In genomic region chr13:114064069-114064468, GRCm38 (mm10) we compare ENCODE assay signal across 20 mouse cellular contexts.
DNase-seq lines count a peak whose midpoint lies in the region; ATAC-seq and TF ChIP-seq lines count a peak whose summit lies in the region.
"Had no signal": no experiment of that assay in that cellular context is flagged by ENCODE, and none has a peak within 500 bp of the region (broad histone marks: within the 10 kb centered on the region; RNA-seq: fewer than 3 reads in every experiment).

No protein-coding gene starts in this region.

- H3K27ac ChIP-seq in liver, adult 2 months (replicated peaks; ENCODE audit: insufficient read depth, low read depth, low read length), result 0 out of 2 replicates have a peak overlapping the region, but pooled peaks have one; percentile 18
- H3K27ac ChIP-seq in liver, embryonic 11.5 days (ENCODE audit: low read depth, low read length), result no peak overlapping the region
- H3K27ac ChIP-seq in hindbrain, embryonic 13.5 days, result no peak overlapping the region
- H3K27ac ChIP-seq: forebrain, embryonic 12.5 days; heart, embryonic 10.5 days; hindbrain, embryonic 12.5 days; hindbrain, postnatal 0 days had no signal

- WGBS in liver, adult 2 months, result 51% methylated on average over 9 of the region's 9 CpGs
- 88% methylated on average over 9 of the region's 9 CpGs for WGBS in liver, embryonic 11.5 days
- 82% methylated on average over 9 of the region's 9 CpGs for WGBS in hindbrain, embryonic 13.5 days

- no peaks in the 10 kb centered on the region for H3K9me3 ChIP-seq in liver, embryonic 11.5 days (ENCODE audit: control insufficient read depth, low read length)
- no peaks in the 10 kb centered on the region for H3K9me3 ChIP-seq in hindbrain, embryonic 13.5 days
- H3K9me3 ChIP-seq: forebrain, embryonic 12.5 days; heart, embryonic 10.5 days; hindbrain, embryonic 12.5 days had no signal

- H3K9ac ChIP-seq in liver, adult 2 months (ENCODE audit: low read depth, low read length), result no peak overlapping the region
- H3K9ac ChIP-seq in liver, embryonic 11.5 days (ENCODE audit: low read depth, low read length), result no peak overlapping the region
- H3K9ac ChIP-seq in hindbrain, embryonic 13.5 days, result no peak overlapping the region
- H3K9ac ChIP-seq: forebrain, embryonic 12.5 days; hindbrain, embryonic 12.5 days had no signal

- no peaks in the 10 kb centered on the region for H3K79me2 ChIP-seq in liver, adult 2 months (ENCODE audit: control insufficient read depth, insufficient read depth, low read length)

- H3K4me1 ChIP-seq in liver, adult 2 months (ENCODE audit: control insufficient read depth, insufficient read depth, low read length), result peaks cover 17% of the 10 kb centered on the region
- no peaks in the 10 kb centered on the region for H3K4me1 ChIP-seq in liver, embryonic 11.5 days (replicated peaks; ENCODE audit: control insufficient read depth, insufficient read depth, low read length)
- 0 out of 2 replicates have a peak, but pooled peaks cover 1% of the 10 kb centered on the region for H3K4me1 ChIP-seq in hindbrain, embryonic 13.5 days (replicated peaks)
- H3K4me1 ChIP-seq: forebrain, embryonic 12.5 days; hindbrain, embryonic 12.5 days had no signal

- TF ChIP-seq CTCF in liver, adult 2 months (IDR thresholded peaks at IDR 0.05; ENCODE audit: low read depth, low read length), result no peak

- H3K4me3 ChIP-seq in liver, adult 2 months (ENCODE audit: insufficient read depth, low read depth, low read length), result no peak overlapping the region
- H3K4me3 ChIP-seq in liver, embryonic 11.5 days (ENCODE audit: low read depth, low read length), result no peak overlapping the region
- no peak overlapping the region for H3K4me3 ChIP-seq in hindbrain, embryonic 13.5 days
- H3K4me3 ChIP-seq: forebrain, embryonic 12.5 days; heart, embryonic 10.5 days; hindbrain, embryonic 12.5 days had no signal

- no peaks in the 10 kb centered on the region for H3K36me3 ChIP-seq in liver, adult 2 months (ENCODE audit: control insufficient read depth, insufficient read depth, low read length)
- H3K36me3 ChIP-seq in liver, embryonic 11.5 days (ENCODE audit: control insufficient read depth, insufficient read depth, low read length), result no peaks in the 10 kb centered on the region; the same call in 1 of the 2 replicates
- H3K36me3 ChIP-seq in hindbrain, embryonic 13.5 days, result no peaks in the 10 kb centered on the region
- H3K36me3 ChIP-seq: forebrain, embryonic 12.5 days; hindbrain, embryonic 12.5 days had no signal

- no peak for DNase-seq in frontal cortex, postnatal 36 days (ENCODE audit: low spot score in 2 of 2)
- peak; percentile 69 for DNase-seq in liver, adult 2 months (ENCODE audit: extremely low read depth, low read depth, low spot score)
- DNase-seq in liver, embryonic 11.5 days (ENCODE audit: low spot score), result no peak
- peak; percentile 29 for DNase-seq in brain, adult 2 months (ENCODE audit: low read depth, low spot score)
- no peak for DNase-seq in adrenal gland, postnatal 10 days
- DNase-seq: adrenal gland, postnatal 14 days; cerebellum, adult 2 months; cerebellum, postnatal 10 days; gastrocnemius, postnatal 25 days; heart, postnatal 10 days; heart, postnatal 4 days; kidney, adult 11 months had no signal

- H3K27me3 ChIP-seq in liver, adult 2 months (ENCODE audit: control insufficient read depth, insufficient read depth, low read length), result no peaks in the 10 kb centered on the region
- no peaks in the 10 kb centered on the region for H3K27me3 ChIP-seq in liver, embryonic 11.5 days (replicated peaks; ENCODE audit: control insufficient read depth, insufficient read depth, low read length)
- no peaks in the 10 kb centered on the region for H3K27me3 ChIP-seq in hindbrain, embryonic 13.5 days
- H3K27me3 ChIP-seq: forebrain, embryonic 12.5 days; hindbrain, embryonic 12.5 days; Patski had no signal

- no peak for TF ChIP-seq POLR2A in liver, adult 2 months (IDR thresholded peaks at IDR 0.05; ENCODE audit: extremely low read depth, insufficient read depth, low read length)

- ATAC-seq in frontal cortex, adult (ENCODE audit: low TSS enrichment), result peak; percentile 47
- no peak for ATAC-seq in liver, embryonic 11.5 days (replicated peaks; ENCODE audit: low FRiP score)
- no peak for ATAC-seq in hindbrain, embryonic 13.5 days (ENCODE audit: low FRiP score)
- ATAC-seq: forebrain, embryonic 16.5 days; hindbrain, postnatal 0 days; Patski had no signal

- H3K4me2 ChIP-seq in liver, embryonic 11.5 days, result no peak overlapping the region
- H3K4me2 ChIP-seq in hindbrain, embryonic 13.5 days, result no peak overlapping the region
- H3K4me2 ChIP-seq: forebrain, embryonic 12.5 days; hindbrain, embryonic 12.5 days had no signal

Comparison
In these comparisons a context has a peak if more than half of its experiments do, and no peak if none do; other contexts are left out.
1. DNase-seq: peak in liver, adult 2 months (single experiment) and brain, adult 2 months (single experiment); none in frontal cortex, postnatal 36 days (0 of 2), liver, embryonic 11.5 days (single experiment) and adrenal gland, postnatal 10 days (single experiment).